Mouse (Mus musculus) gastrocnemius, adult 8-10 months (tissue): ENCODE results near the gene Znrf4. TPM values are rescaled to one million over a fixed set of nuclear protein-coding genes. Genes with fewer than 3 reads are reported as not detected.

Source experiments
- DNase-seq, 2 experiments: peaks; one replicate each; pipeline ENCODE4 v3.0.0; 2022; ENCODE audit warnings: low spot score in 2 of 2
- total RNA-seq, 4 experiments: library from RNA; stranded (reverse); gene quantifications; 2 replicates each; pipeline ENCODE4 v1.2.4; 2022

The Znrf4 gene
- total RNA-seq, 4 experiments from 2014 or later = not detected

GRCm38 (mm10) chr17:56490438-56491152 is 21.6 kb downstream of the Znrf4 start:
- DNase-seq = no peak

DNA sequence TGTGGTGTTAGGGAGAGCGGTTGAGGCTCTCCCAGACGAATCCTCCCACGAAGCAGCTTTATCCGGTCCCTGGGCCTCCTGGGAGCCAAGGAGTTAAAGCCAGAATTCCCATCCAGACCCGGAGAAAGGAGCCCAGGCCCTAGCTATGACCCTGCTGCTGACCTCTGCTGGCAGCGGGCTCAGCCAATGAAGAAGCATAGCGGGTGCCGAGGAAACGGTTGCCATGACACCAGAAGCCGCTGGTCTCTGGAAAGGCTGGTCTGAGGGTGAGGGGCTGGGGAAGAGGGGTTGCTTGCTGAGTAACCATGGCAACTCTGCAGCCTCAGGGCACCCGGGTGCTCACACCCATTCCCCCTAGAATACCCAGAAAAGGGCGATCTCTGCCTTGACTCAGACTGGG is 24.2 kb downstream of the Znrf4 start:
- no peak for DNase-seq

DNA sequence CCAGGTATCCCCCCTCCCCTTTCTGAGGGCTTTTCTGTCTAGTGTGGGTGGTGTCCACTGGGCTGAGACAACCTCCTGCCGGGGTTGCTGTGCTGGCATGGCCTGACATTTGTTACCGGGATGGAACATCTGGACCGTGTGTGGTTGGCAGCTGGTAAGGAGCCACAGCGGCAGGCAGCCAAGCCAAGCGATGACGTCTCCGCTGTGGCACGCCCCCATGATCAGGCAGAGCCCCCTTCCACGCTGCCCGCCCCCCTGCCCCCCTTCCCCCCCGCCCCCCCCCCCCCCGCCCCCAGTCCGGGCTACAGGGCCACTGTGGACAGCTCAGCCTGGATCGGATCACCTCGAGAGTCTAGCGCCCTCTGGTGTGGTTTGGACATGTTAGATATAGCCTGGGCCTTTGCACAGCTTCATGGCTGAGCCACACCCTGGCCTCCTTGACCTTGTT is 24.8 kb downstream of the Znrf4 start:
- no peak for DNase-seq

DNA sequence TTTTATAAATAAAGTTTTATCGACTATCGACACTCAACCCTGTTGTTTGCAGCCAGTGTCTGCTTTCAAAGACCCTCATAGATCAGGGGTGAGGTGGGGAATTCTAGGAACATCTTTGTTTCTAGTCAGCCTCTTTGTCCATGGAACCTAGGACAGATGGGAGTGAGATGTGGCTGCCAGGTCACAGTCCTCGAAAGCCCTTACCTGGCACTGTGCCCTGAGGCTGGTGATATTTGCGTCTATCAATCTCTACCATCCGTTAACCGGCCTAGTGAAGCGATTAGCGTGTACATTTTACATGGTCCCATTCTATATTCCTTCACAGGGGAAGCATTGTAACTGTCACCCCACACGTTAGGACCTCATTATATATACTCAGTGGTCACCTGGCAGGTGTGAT is 26.3 kb downstream of the Znrf4 start:
- DNase-seq = no peak

DNA sequence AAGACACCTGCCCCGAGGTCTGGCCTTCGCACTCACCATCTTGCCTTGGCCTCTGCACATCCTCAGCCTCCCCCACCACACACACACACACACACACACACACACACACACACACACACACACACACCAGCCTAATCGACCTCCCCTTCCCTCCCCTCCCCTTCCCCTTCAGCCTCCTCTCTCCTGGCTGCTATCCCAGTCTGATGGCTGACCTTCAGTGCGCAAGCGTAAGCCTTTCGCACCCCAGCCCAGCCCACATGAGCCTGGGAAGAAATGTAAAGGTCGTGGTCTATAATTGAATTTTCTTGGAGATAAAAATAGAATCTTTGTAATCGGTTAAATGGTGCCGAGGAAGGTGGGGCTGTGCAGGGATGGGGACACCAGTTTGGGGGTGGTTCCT is 27.1 kb downstream of the Znrf4 start:
- no peak for DNase-seq

DNA sequence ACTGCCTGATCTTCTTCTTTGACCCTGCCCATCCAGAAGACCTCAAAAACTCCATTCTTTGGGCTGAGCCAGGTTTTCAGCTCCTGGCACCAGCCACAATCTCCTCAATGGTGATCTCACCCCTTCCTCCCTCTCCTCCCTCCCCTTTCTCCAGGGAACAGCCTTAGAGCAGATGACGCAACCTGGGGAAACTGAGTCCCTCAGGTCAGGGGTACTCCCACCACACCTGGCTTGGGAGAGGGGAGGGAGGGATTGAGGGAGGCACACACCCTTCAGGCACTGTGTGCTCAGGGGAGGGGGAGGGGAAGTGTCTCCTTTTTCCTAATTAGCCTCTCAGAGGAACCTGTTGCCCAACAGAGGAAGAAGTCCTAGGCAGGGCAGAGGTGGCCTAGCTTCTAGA is 29.6 kb downstream of the Znrf4 start:
- no peak for DNase-seq

GRCm38 (mm10) chr17:56479358-56479757 is 32.9 kb downstream of the Znrf4 start:
- peak in 1 of 2 experiments; percentile 66 for DNase-seq

DNA sequence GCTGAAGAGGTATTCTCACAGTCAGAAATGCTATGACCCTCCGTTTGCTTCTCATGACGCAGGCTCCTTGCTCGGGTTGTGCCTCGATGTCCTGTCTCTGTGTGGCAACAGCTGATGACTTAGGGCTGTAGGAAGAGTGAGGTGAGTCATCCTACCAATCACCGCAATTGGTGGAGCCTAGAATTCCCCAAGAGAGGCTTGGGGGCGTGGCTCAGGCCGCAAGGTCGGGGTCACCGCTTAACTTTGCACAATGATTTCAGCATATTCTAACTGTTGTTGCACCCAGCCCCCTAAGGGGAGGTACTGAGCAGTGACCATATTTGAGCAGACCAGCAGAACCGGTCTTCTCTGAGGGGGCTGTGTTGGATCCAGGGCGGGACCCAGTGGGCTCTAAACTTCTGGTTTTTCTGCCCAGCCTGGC is 34.0 kb downstream of the Znrf4 start:
- DNase-seq = no peak

GRCm38 (mm10) chr17:56477191-56477818 is 34.9 kb downstream of the Znrf4 start:
- DNase-seq = no peak

- peak; percentile 86 to 90 for DNase-seq
Measured at GRCm38 (mm10) chr17:56476402-56476752, 35.9 kb downstream of the Znrf4 start, which contains the start of gene Ptprs. Gene Ptprs (minus strand): TSS chr17:56476483.

DNA sequence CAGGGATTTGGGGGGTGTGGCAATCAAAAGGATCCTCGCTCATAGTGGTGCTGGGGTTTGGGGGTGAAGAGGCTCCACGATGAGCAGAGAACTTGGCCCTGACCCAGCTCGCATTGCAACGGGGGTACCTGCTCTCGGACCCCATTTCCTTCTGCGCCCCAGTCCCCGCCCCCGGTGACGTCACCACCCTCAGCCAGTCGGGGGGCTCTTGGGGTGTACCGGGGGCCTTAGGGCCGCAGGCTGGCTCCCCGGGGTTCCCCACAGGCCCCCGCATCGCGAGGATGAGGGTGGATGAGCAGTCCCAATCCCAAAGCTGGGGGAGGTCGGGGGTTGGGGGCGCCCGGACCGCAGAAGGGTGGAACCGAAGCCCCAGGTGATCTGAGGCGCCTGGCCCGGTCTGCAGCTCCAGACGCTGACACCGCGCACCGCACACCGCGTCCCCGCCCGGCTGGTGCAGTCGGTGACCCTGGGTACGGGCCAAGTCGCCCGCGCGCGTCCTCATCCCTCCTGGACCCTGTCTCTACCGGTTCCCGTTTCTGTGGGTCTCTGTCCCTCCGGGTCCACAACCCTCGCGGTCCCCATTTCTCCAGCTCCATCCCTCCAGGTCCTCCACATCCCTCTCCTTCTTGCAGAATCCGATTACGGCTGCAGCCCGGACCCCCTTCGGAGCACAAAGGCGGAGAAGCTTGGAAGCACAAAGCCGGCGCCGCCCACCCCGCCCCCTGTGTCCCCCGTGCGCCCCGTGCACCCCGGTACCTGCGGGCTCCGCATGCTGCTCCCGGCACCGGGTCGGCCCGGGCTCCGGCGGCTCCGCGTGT is 36.4 kb downstream of the Znrf4 start:
- DNase-seq = no peak

GRCm38 (mm10) chr17:56474831-56475581 is 37.2 kb downstream of the Znrf4 start:
- no peak for DNase-seq

- no peak for DNase-seq
Measured at GRCm38 (mm10) chr17:56474311-56474830, 37.9 kb downstream of the Znrf4 start.

DNA sequence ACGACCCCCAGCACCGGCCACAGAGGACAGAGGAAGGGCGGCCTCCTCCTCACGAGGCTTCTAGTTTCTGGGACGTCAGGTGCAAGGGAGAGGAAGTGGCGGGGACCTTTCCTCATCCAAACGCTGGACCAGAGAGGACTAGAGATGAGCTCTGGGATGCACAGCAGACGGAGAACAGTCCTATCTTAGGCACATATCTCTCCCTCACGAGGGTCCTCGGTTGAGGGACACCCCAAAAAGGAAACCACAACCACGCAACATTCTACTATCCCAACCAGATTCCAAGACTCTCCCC is 38.7 kb downstream of the Znrf4 start:
- no peak for DNase-seq

- no peak for DNase-seq
Measured at GRCm38 (mm10) chr17:56472733-56473610, 39.3 kb downstream of the Znrf4 start.

DNA sequence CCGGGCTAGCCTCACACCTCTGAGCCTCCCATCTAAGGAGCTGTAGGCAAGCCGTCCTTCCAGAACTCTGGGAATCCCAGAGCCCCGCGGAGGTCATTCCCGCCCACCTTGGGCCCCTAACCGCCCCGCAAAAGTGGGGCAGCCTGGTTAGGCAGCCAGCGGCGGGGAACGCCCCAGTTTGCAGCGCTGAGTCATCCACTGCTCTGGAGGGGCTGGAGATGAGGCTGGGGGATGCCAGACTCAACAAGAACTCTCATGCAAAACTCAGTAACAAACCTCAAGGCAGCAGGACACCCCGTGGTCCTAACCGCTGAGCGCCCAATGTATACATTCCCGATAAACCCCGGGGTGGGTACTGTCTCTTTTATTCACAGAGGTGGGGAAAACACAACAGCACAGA is 40.1 kb downstream of the Znrf4 start:
- DNase-seq = no peak

GRCm38 (mm10) chr17:56471136-56471535 is 41.1 kb downstream of the Znrf4 start:
- DNase-seq = no peak

DNA sequence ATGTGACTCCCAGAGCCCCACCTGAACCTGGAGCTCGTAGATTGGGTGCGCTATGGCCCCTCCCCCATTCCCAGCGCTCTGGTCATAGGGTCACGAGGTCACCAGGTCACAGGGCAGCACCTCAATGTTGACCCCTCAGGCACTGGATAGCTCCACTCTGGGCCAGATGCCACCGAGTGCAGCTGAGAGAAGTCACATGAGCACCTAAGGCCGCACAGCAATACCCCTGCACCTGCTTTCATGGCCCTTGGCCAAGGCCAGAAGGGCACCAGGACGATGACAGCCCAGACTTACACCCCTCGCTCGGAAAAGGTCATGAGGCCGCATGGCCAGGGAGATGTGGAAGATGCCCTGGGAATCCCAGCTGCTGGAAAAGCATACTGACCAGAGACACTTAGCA is 41.7 kb downstream of the Znrf4 start:
- no peak for DNase-seq

DNA sequence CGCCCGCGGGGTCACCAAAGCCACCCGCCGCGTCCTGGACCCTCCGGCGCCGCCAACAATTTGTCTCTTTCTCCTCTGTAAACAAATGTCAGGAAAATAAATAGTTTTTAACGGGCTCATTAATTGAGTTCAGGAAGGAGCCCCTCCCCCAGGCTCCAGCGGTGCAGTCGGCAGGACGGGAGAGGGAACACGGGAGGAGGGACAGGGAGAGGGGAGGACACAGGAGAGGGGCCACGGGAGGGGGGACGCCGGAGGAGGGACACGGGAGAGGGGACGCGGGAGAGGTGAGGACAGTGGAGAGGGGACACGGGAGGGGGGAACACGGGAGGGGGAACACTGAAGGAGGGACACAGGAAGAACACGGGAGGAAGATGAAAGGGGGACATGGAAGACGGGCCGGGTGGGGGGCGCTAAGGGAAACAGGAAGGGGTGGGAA is 42.2 kb downstream of the Znrf4 start:
- DNase-seq = no peak

DNA sequence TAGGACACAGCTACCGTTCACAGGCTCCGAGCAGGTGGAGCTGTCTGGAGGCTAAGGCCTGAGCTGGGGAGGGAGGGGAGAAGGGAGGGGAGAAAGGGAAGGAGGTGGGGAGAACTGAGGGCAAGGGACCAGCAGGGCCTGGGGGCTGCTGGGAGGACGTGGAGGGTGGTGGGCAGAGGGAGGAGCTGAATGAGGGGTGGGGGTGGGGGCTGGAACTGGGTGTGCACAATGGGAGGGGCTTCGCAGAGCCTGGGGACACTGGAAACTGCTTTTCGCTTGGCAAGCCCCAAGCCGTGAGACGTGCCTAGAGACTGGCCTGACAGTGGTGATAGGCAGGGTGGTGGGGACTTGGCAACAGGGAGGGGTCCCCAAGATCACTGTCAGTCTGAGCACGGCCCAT is 43.0 kb downstream of the Znrf4 start:
- no peak for DNase-seq
